Mouse (Mus musculus): ENCODE measurements around the gene Gpr26. TPM values are rescaled to one million over a fixed set of nuclear protein-coding genes. Genes with fewer than 3 reads are reported as not detected.
A peak's percentile ranks its signal among the peaks of the same experiment; 100 is the strongest.

Gene Gpr26
- polyA plus RNA-seq, 1 experiment from 2014 or later = 0.15 TPM

DNA sequence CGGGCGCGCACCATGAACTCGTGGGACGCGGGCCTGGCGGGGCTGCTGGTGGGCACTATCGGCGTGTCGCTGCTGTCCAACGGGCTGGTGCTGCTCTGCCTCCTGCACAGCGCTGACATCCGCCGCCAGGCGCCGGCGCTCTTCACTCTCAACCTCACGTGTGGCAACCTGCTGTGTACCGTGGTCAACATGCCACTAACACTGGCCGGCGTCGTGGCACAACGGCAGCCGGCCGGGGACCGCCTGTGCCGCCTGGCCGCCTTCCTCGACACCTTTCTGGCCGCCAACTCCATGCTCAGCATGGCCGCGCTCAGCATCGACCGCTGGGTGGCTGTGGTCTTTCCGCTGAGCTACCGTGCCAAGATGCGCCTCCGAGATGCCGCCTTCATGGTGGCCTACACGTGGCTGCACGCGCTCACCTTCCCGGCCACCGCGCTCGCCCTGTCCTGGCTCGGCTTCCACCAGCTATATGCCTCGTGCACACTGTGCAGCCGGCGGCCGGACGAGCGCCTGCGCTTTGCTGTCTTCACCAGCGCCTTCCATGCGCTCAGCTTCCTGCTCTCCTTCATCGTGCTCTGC is 745 bp downstream of the Gpr26 start:
- DNase-seq (ENCODE audit: low spot score) (peak; percentile 64), ATAC-seq (replicated peaks; ENCODE audit: low FRiP score) (peak; percentile 33; the same call in 1 of the 2 replicates)
- Histone ChIP-seq H3K9me3 (ENCODE audit: control insufficient read depth, low read length) (no peaks in the 10 kb centered on the region), H3K9ac (ENCODE audit: low read length) (no peak overlapping the region), H3K4me3 (ENCODE audit: low read depth, low read length) (peak overlapping the region; percentile 30), H3K4me2 (ENCODE audit: low read depth, low read length, severe bottlenecking) (peak overlapping the region; percentile 56), H3K4me1 (replicated peaks; ENCODE audit: control insufficient read depth, insufficient read depth, low read length) (peaks cover 8% of the 10 kb centered on the region; the same call in 1 of the 2 replicates), H3K27me3 (ENCODE audit: control insufficient read depth, insufficient read depth, low read length) (peaks cover 32% of the 10 kb centered on the region), H3K27ac (ENCODE audit: low read depth, low read length) (no peak overlapping the region), H3K36me3 (ENCODE audit: control insufficient read depth, insufficient read depth, low read length) (no peaks in the 10 kb centered on the region)
- 6% methylated on average over 54 of the region's 57 CpGs for WGBS

DNA sequence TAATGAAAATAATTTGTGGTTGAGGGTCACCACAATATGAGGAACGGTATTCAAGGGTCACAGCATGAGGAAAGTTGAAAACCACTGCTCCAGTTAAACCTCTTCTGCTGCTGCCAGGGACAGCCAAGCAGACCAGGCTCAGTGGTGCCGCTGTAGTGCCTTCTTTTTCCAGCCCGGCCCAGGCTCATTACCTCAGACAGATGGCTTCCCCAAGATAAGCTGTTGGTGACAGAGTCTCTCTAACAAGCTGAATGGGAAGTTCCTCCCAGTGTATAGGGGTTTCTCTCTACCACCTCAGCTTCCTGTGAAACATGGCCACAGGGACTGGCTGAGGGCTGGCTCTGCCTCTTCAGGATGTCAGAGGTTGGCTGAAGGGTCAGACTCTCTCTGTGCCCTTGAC is 4.0 kb downstream of the Gpr26 start:
- Histone ChIP-seq H3K9me3 (ENCODE audit: control insufficient read depth, low read length) (no peaks in the 10 kb centered on the region), H3K4me1 (replicated peaks; ENCODE audit: control insufficient read depth, insufficient read depth, low read length) (peaks cover 8% of the 10 kb centered on the region; the same call in 1 of the 2 replicates), H3K4me3 (ENCODE audit: low read depth, low read length) (no peak overlapping the region), H3K36me3 (ENCODE audit: control insufficient read depth, insufficient read depth, low read length) (no peaks in the 10 kb centered on the region), H3K27ac (ENCODE audit: low read depth, low read length) (no peak overlapping the region), H3K27me3 (ENCODE audit: control insufficient read depth, insufficient read depth, low read length) (peaks cover 32% of the 10 kb centered on the region), H3K9ac (ENCODE audit: low read length) (no peak overlapping the region), H3K4me2 (ENCODE audit: low read depth, low read length, severe bottlenecking) (no peak overlapping the region)
- no peak for DNase-seq (ENCODE audit: low spot score)
- 64% methylated on average over 3 of the region's 3 CpGs for WGBS
- ATAC-seq (replicated peaks; ENCODE audit: low FRiP score) = no peak

DNA sequence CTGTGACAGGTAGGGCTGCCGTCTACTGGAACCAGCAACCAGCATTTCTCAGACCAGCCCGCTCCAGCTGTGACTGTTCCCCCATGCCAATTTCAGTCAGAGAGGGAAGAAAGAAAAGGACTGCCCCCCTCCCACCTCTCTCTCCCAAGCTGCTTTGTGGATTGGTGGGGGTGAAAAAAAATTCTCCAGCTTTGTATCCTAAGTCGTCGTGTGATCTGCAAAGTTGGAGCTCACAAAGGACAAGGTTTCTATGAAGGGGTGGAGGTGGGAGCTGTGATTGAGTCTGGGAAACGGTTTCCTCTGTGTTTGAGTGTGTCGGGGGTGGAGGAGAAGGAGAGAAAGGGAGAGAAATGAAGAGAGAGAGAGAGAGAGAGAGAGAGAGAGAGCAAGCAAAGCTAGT is 9.6 kb downstream of the Gpr26 start:
- 51% methylated on average over 6 of the region's 6 CpGs for WGBS

DNA sequence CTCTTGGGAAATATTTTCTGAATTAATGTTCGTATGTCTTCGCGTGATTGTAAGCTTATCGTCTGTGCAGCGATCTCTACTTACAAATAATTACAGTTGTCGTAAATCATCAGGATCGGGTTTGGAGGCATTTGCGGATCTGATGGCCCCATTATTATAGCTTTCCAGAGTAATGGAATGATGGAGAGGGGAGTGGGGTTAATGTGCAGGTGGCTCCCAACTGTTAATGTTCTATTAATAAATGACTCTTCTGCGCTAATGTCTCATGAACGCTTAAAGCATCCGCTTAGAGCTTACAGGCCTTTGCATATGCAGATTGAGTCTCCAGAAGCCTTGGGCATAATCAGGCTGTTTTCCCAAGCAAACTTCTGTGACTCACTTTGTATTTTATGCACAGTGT is 12.3 kb downstream of the Gpr26 start:
- Histone ChIP-seq H3K36me3 (ENCODE audit: control insufficient read depth, insufficient read depth, low read length) (no peaks in the 10 kb centered on the region), H3K9ac (ENCODE audit: low read length) (no peak overlapping the region), H3K4me2 (ENCODE audit: low read depth, low read length, severe bottlenecking) (no peak overlapping the region), H3K27me3 (ENCODE audit: control insufficient read depth, insufficient read depth, low read length) (no peaks in the 10 kb centered on the region), H3K9me3 (ENCODE audit: control insufficient read depth, low read length) (no peaks in the 10 kb centered on the region), H3K4me1 (replicated peaks; ENCODE audit: control insufficient read depth, insufficient read depth, low read length) (no peaks in the 10 kb centered on the region), H3K27ac (ENCODE audit: low read depth, low read length) (no peak overlapping the region), H3K4me3 (ENCODE audit: low read depth, low read length) (no peak overlapping the region)
- DNase-seq (ENCODE audit: low spot score) (no peak), ATAC-seq (replicated peaks; ENCODE audit: low FRiP score) (no peak)
- 86% methylated on average over 11 of the region's 11 CpGs for WGBS

More for the DNA sequence above, 9.6 kb downstream of the Gpr26 start:
- ATAC-seq (replicated peaks; ENCODE audit: low FRiP score) = no peak
- no peaks in the 10 kb centered on the region for H3K36me3 ChIP-seq (ENCODE audit: control insufficient read depth, insufficient read depth, low read length)
- H3K9me3 ChIP-seq (ENCODE audit: control insufficient read depth, low read length) = no peaks in the 10 kb centered on the region
- DNase-seq (ENCODE audit: low spot score) = no peak
- no peak overlapping the region for H3K9ac ChIP-seq (ENCODE audit: low read length)
- no peak overlapping the region for H3K4me3 ChIP-seq (ENCODE audit: low read depth, low read length)
- no peak overlapping the region for H3K4me2 ChIP-seq (ENCODE audit: low read depth, low read length, severe bottlenecking)
- H3K4me1 ChIP-seq (replicated peaks; ENCODE audit: control insufficient read depth, insufficient read depth, low read length) = no peaks in the 10 kb centered on the region
- H3K27ac ChIP-seq (ENCODE audit: low read depth, low read length) = no peak overlapping the region
- H3K27me3 ChIP-seq (ENCODE audit: control insufficient read depth, insufficient read depth, low read length) = no peaks in the 10 kb centered on the region

DNA sequence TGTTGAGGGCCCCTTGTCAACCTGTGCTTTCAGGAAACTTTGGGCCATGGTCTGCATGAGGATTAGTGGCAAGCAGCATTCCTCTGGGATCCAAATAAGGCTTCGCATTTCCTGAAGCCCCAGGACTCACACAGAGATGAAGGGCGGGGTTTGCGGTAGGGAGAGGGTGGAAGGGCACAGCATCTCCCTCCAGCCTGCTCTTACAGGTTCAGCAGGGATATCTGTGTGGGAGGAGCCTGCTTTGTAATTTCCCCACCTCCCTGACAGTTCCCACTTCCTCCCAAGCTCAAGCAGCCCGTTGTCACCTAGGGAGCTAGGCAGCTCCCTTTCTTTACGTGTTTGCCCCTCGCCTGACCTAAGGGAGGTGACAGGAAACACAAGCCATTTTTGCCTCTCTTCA is 22.8 kb downstream of the Gpr26 start:
- WGBS = 35% methylated on average over 6 of the region's 6 CpGs
- no peak for ATAC-seq (replicated peaks; ENCODE audit: low FRiP score)

DNA sequence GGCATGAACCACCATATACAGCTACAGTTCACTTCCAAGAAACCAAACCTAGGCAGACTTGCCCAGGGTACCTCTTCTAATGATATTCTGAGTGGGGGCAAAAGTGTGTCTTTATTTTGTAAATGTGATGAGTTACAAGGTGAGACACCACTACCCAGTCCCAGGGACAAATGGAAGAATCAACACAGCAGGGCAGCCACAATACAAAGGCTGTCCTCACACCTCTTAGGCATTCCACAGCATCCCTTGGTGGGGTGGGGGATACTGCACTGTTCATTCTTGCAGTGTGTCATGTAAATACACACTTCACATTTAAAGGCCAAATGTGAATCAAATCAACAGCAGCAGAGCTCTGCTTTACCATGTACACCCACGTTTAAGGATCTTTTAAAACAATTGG is 26.0 kb downstream of the Gpr26 start:
- 63% methylated on average over 1 of the region's 1 CpGs for WGBS
- Histone ChIP-seq H3K36me3 (ENCODE audit: control insufficient read depth, insufficient read depth, low read length) (no peaks in the 10 kb centered on the region), H3K9me3 (ENCODE audit: control insufficient read depth, low read length) (no peaks in the 10 kb centered on the region), H3K4me1 (replicated peaks; ENCODE audit: control insufficient read depth, insufficient read depth, low read length) (0 out of 2 replicates have a peak, but pooled peaks cover 2% of the 10 kb centered on the region), H3K27ac (ENCODE audit: low read depth, low read length) (no peak overlapping the region), H3K9ac (ENCODE audit: low read length) (no peak overlapping the region), H3K4me2 (ENCODE audit: low read depth, low read length, severe bottlenecking) (no peak overlapping the region), H3K27me3 (ENCODE audit: control insufficient read depth, insufficient read depth, low read length) (no peaks in the 10 kb centered on the region), H3K4me3 (ENCODE audit: low read depth, low read length) (no peak overlapping the region)
- ATAC-seq (replicated peaks; ENCODE audit: low FRiP score) = no peak
- DNase-seq (ENCODE audit: low spot score) = no peak

More for the DNA sequence above, 22.8 kb downstream of the Gpr26 start:
- H3K36me3 ChIP-seq (ENCODE audit: control insufficient read depth, insufficient read depth, low read length) = no peaks in the 10 kb centered on the region
- 0 out of 2 replicates have a peak, but pooled peaks cover 2% of the 10 kb centered on the region for H3K4me1 ChIP-seq (replicated peaks; ENCODE audit: control insufficient read depth, insufficient read depth, low read length)
- no peaks in the 10 kb centered on the region for H3K27me3 ChIP-seq (ENCODE audit: control insufficient read depth, insufficient read depth, low read length)
- H3K4me3 ChIP-seq (ENCODE audit: low read depth, low read length) = no peak overlapping the region
- no peak for DNase-seq (ENCODE audit: low spot score)
- no peak overlapping the region for H3K9ac ChIP-seq (ENCODE audit: low read length)
- H3K27ac ChIP-seq (ENCODE audit: low read depth, low read length) = no peak overlapping the region
- no peak overlapping the region for H3K4me2 ChIP-seq (ENCODE audit: low read depth, low read length, severe bottlenecking)
- no peaks in the 10 kb centered on the region for H3K9me3 ChIP-seq (ENCODE audit: control insufficient read depth, low read length)

DNA sequence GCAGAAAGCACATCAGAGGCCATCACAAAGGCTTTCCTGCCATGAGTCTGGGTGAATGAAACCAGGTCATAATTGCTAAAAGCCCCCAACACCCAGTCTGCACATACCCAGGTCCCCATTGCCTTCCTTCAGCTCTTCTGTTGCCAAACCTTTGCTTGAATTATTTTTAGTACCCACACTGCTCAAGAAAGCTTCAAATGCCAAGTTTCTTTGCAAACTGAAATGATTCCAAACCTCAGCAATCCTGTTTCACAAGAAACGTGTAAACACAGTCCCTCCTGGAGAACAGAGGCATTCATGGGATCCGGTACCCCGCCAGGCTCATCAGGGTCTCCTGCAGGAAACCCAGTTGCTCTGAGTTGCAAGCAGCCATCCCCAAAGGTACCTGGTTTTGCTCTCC is 26.6 kb downstream of the Gpr26 start:
- no peak for DNase-seq (ENCODE audit: low spot score)
- no peak overlapping the region for H3K4me3 ChIP-seq (ENCODE audit: low read depth, low read length)
- H3K4me2 ChIP-seq (ENCODE audit: low read depth, low read length, severe bottlenecking) = no peak overlapping the region
- no peak overlapping the region for H3K9ac ChIP-seq (ENCODE audit: low read length)
- no peaks in the 10 kb centered on the region for H3K36me3 ChIP-seq (ENCODE audit: control insufficient read depth, insufficient read depth, low read length)
- WGBS = 67% methylated on average over 3 of the region's 3 CpGs
- no peak overlapping the region for H3K27ac ChIP-seq (ENCODE audit: low read depth, low read length)
- 0 out of 2 replicates have a peak, but pooled peaks cover 2% of the 10 kb centered on the region for H3K4me1 ChIP-seq (replicated peaks; ENCODE audit: control insufficient read depth, insufficient read depth, low read length)
- ATAC-seq (replicated peaks; ENCODE audit: low FRiP score) = no peak
- H3K27me3 ChIP-seq (ENCODE audit: control insufficient read depth, insufficient read depth, low read length) = no peaks in the 10 kb centered on the region
- no peaks in the 10 kb centered on the region for H3K9me3 ChIP-seq (ENCODE audit: control insufficient read depth, low read length)

DNA sequence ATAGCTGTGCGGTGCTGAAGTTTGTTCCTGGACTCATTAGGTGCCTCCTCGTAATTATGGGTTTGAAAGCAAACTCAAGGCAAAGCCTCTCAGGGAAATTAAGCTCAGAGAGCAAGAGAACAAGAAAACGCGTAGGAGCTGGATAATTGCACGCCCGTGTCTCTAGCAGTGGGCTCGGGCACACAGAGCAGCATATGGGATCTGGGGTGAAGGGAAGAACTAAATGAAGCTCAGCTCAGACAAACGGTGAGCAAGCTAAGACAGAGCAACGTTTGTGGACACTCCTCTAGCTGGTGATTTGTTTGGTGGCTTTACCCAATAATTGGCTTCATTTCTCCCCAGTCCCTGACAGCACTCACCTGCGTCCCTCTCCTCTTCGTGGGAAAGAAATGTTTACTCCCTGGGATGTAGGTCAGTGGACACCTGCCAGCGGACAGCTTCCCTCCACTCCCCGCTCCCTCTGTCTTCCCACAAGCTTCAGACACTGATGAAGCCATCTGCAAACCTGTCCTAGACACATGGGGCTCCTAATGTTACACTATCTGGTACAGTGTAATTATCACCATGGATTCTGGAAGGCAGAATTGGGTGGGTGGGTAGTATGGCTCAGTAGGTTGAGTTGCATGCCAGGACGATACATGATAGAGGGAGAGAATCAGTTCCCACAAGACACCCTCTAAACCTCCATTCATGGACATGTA is 39.9 kb downstream of the Gpr26 start:
- H3K36me3 ChIP-seq (ENCODE audit: control insufficient read depth, insufficient read depth, low read length) = no peaks in the 10 kb centered on the region
- no peaks in the 10 kb centered on the region for H3K9me3 ChIP-seq (ENCODE audit: control insufficient read depth, low read length)
- DNase-seq (ENCODE audit: low spot score) (no peak), ATAC-seq (replicated peaks; ENCODE audit: low FRiP score) (no peak)
- WGBS = 67% methylated on average over 14 of the region's 14 CpGs
- no peak overlapping the region for H3K27ac ChIP-seq (ENCODE audit: low read depth, low read length)
- no peaks in the 10 kb centered on the region for H3K27me3 ChIP-seq (ENCODE audit: control insufficient read depth, insufficient read depth, low read length)
- H3K4me3 ChIP-seq (ENCODE audit: low read depth, low read length) = no peak overlapping the region
- no peak overlapping the region for H3K9ac ChIP-seq (ENCODE audit: low read length)
- no peak overlapping the region for H3K4me2 ChIP-seq (ENCODE audit: low read depth, low read length, severe bottlenecking)
- H3K4me1 ChIP-seq (replicated peaks; ENCODE audit: control insufficient read depth, insufficient read depth, low read length) = peaks cover 3% of the 10 kb centered on the region; the same call in 1 of the 2 replicates

DNA sequence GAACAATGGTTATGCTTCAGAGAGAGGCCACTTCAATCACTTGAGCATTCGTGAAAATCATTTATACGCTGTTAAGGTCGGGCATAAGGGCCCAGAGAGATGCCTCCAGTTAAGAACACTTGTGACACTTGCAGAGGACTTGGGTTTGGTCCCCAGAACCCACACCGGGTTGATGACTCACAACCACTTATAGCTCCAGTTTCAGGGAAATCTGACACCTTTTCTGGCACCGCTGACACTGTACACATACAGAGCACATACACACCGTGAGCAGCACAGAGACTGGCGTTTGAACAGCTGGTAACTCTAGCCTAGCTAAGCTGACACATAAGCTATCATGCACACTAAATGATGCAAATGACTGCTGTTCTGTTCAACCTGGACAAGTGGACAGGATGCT is 42.7 kb downstream of the Gpr26 start:
- WGBS = 84% methylated on average over 7 of the region's 7 CpGs
- Histone ChIP-seq H3K9ac (ENCODE audit: low read length) (no peak overlapping the region), H3K4me2 (ENCODE audit: low read depth, low read length, severe bottlenecking) (no peak overlapping the region), H3K36me3 (ENCODE audit: control insufficient read depth, insufficient read depth, low read length) (no peaks in the 10 kb centered on the region), H3K27ac (ENCODE audit: low read depth, low read length) (no peak overlapping the region), H3K9me3 (ENCODE audit: control insufficient read depth, low read length) (no peaks in the 10 kb centered on the region), H3K4me1 (replicated peaks; ENCODE audit: control insufficient read depth, insufficient read depth, low read length) (peaks cover 3% of the 10 kb centered on the region; the same call in 1 of the 2 replicates), H3K4me3 (ENCODE audit: low read depth, low read length) (no peak overlapping the region), H3K27me3 (ENCODE audit: control insufficient read depth, insufficient read depth, low read length) (no peaks in the 10 kb centered on the region)
- DNase-seq (ENCODE audit: low spot score) = no peak
- ATAC-seq (replicated peaks; ENCODE audit: low FRiP score) = no peak
